Mouse (Mus musculus) lung, embryonic 14.5 days (tissue): ENCODE results near the gene Hist1h1t. TPM values are rescaled to one million over a fixed set of nuclear protein-coding genes. Genes with fewer than 3 reads are reported as not detected.
"Not testable (repeated sequence)": the region's sequence is repeated elsewhere in the genome, so short reads cannot be mapped to it uniquely, and the experiment has no call there.

Experiments
- ATAC-seq: fragments of 200-750 bp; cut with Nextera tagmentation; 2 replicates; pipeline ENCODE4 v1.8.0; 2017; ENCODE audit warnings: mild to moderate bottlenecking, moderate TSS enrichment, moderate library complexity; ENCODE audit not compliant: insufficient read depth
- DNase-seq: peaks from one replicate; pipeline ENCODE4 v3.0.0-alpha.2; 2015
- H3K27ac ChIP-seq: fragments of 300-500 bp; sonication (generic); 2 replicates; pipeline ENCODE4 v1.5.1; 2014; ENCODE audit warnings: low read depth, mild to moderate bottlenecking, moderate library complexity
- H3K27me3 ChIP-seq: fragments of 300-500 bp; sonication (generic); 2 replicates; pipeline ENCODE4 v1.6.1; 2014; ENCODE audit warnings: low read length, control low read depth; ENCODE audit not compliant: insufficient read depth
- H3K36me3 ChIP-seq: fragments of 300-500 bp; sonication (generic); 2 replicates; pipeline ENCODE4 v1.6.1; 2014; ENCODE audit warnings: control low read depth; ENCODE audit not compliant: insufficient read depth
- H3K4me1 ChIP-seq: fragments of 300-500 bp; sonication (generic); 2 replicates; pipeline ENCODE4 v1.6.1; 2014; ENCODE audit warnings: antibody characterized with exemption, control low read depth; ENCODE audit not compliant: insufficient read depth
- H3K4me2 ChIP-seq: fragments of 300-500 bp; sonication (generic); 2 replicates; pipeline ENCODE4 v1.6.1; 2014; ENCODE audit warnings: mild to moderate bottlenecking
- H3K4me3 ChIP-seq: fragments of 300-500 bp; sonication (generic); 2 replicates; pipeline ENCODE4 v1.5.1; 2014; ENCODE audit warnings: low read depth, low read length
- H3K9ac ChIP-seq: fragments of 300-500 bp; sonication (generic); 2 replicates; pipeline ENCODE4 v1.6.1; 2014
- H3K9me3 ChIP-seq: fragments of 300-500 bp; sonication (generic); 2 replicates; pipeline ENCODE4 v1.6.1; 2016; ENCODE audit warnings: low read depth, low read length, control low read depth
- CTCF ChIP-seq: IDR thresholded peaks from 2 replicates; pipeline ENCODE4 v1.5.1; 2016; ENCODE audit warnings: antibody characterized with exemption, low read depth
- WGBS: fragments of 180-500 bp; shearing (Covaris S2); extraction: QIAGEN DNeasy Blood & Tissue Kit; methylation state at CpG from one replicate; pipeline ENCODE4 v1.1.7; 2014; 5-methylcytosine and 5-hydroxymethylcytosine counted together
- polyA plus RNA-seq: library from polyadenylated mRNA; unstranded; fragments of >200 nt; fragmentation: Nextera tagmentation; extraction: Ambion mirVana; gene quantifications from 2 replicates; pipeline ENCODE4 v1.2.1, GENCODE M21; 2014

Hist1h1t gene
- polyA plus RNA-seq, 1 experiment from 2014 or later: not detected

GRCm38 (mm10) chr13:23683755-23684281 lies 11.8 kb upstream of the Hist1h1t start, which contains the start of the genes Hist1h2ac and Hist1h2bc:
Gene Hist1h2ac (minus strand): TSS chr13:23683948.
Gene Hist1h2bc (plus strand): TSS chr13:23684199.
- peak within 1 kb of the TSS; percentile 66 for H3K9ac ChIP-seq
- peak within 1 kb of the TSS; percentile 79 for H3K4me2 ChIP-seq
- ATAC-seq (peak; percentile 98), DNase-seq (peak; percentile 99)
- H3K27ac ChIP-seq: peak within 1 kb of the TSS; percentile 100
- H3K27me3 ChIP-seq: no peaks in the 10 kb centered on the region
- H3K4me1 ChIP-seq: peaks cover 9% of the 10 kb centered on the region; the same call in 1 of the 2 replicates
- no peaks in the 10 kb centered on the region for H3K9me3 ChIP-seq
- WGBS: under 1% methylated on average over 32 of the region's 32 CpGs
- H3K36me3 ChIP-seq: no peaks in the 10 kb centered on the region
- H3K4me3 ChIP-seq: peak within 1 kb of the TSS; percentile 44
- TF ChIP-seq CTCF: no peak

GRCm38 (mm10) chr13:23684295-23684945 lies 11.2 kb upstream of the Hist1h1t start:
- Histone ChIP-seq H3K9ac (peak overlapping the region; percentile 64), H3K27ac (peak overlapping the region; percentile 100), H3K4me3 (peak overlapping the region; percentile 44), H3K4me2 (peak overlapping the region; percentile 79)
- H3K4me1 ChIP-seq, H3K27me3 ChIP-seq, H3K9me3 ChIP-seq, H3K36me3 ChIP-seq: not testable (repeated sequence)
- peak; percentile 94 for DNase-seq
- ATAC-seq: peak; percentile 6; the same call in 1 of the 2 replicates
- WGBS: 0% methylated on average over 11 of the region's 37 CpGs

GRCm38 (mm10) chr13:23685121-23685861 lies 10.3 kb upstream of the Hist1h1t start:
- WGBS: under 1% methylated on average over 15 of the region's 15 CpGs
- TF ChIP-seq CTCF: no peak
- peaks cover 9% of the 10 kb centered on the region; the same call in 1 of the 2 replicates for H3K4me1 ChIP-seq
- peak overlapping the region; percentile 79 for H3K4me2 ChIP-seq
- peak overlapping the region; percentile 64 for H3K9ac ChIP-seq
- DNase-seq (peak; percentile 82), ATAC-seq (no peak)
- H3K36me3 ChIP-seq: no peaks in the 10 kb centered on the region
- H3K9me3 ChIP-seq: no peaks in the 10 kb centered on the region
- peak overlapping the region; percentile 100 for H3K27ac ChIP-seq
- peak overlapping the region; percentile 44 for H3K4me3 ChIP-seq
- no peaks in the 10 kb centered on the region for H3K27me3 ChIP-seq

GRCm38 (mm10) chr13:23685966-23686365 lies 9.6 kb upstream of the Hist1h1t start:
- 17% methylated on average over 4 of the region's 4 CpGs for WGBS
- no peaks in the 10 kb centered on the region for H3K27me3 ChIP-seq
- no peaks in the 10 kb centered on the region for H3K9me3 ChIP-seq
- peak overlapping the region; percentile 79 for H3K4me2 ChIP-seq
- peak overlapping the region; percentile 64 for H3K9ac ChIP-seq
- ATAC-seq (no peak), DNase-seq (peak; percentile 66)
- peaks cover 9% of the 10 kb centered on the region; the same call in 1 of the 2 replicates for H3K4me1 ChIP-seq
- peak overlapping the region; percentile 100 for H3K27ac ChIP-seq
- H3K4me3 ChIP-seq: peak overlapping the region; percentile 44
- H3K36me3 ChIP-seq: 0 out of 2 replicates have a peak, but pooled peaks cover 2% of the 10 kb centered on the region
- no peak for TF ChIP-seq CTCF

- TF ChIP-seq CTCF: no peak
- Histone ChIP-seq H3K4me3 (no peak overlapping the region), H3K9me3 (no peaks in the 10 kb centered on the region), H3K36me3 (0 out of 2 replicates have a peak, but pooled peaks cover 4% of the 10 kb centered on the region), H3K27me3 (no peaks in the 10 kb centered on the region), H3K4me2 (peak overlapping the region; percentile 23), H3K9ac (no peak overlapping the region), H3K4me1 (peaks cover 9% of the 10 kb centered on the region; the same call in 1 of the 2 replicates), H3K27ac (no peak overlapping the region)
- no peak for DNase-seq
- ATAC-seq: no peak
- 74% methylated on average over 4 of the region's 4 CpGs for WGBS
Observed at GRCm38 (mm10) chr13:23687181-23687580, 8.4 kb upstream of the Hist1h1t start.

- H3K9ac ChIP-seq: no peak overlapping the region
- no peak for TF ChIP-seq CTCF
- H3K9me3 ChIP-seq: no peaks in the 10 kb centered on the region
- H3K36me3 ChIP-seq: 0 out of 2 replicates have a peak, but pooled peaks cover 4% of the 10 kb centered on the region
- ATAC-seq: no peak
- no peaks in the 10 kb centered on the region for H3K27me3 ChIP-seq
- no peak for DNase-seq
- H3K4me2 ChIP-seq: no peak overlapping the region
- 0 out of 2 replicates have a peak, but pooled peaks cover 4% of the 10 kb centered on the region for H3K4me1 ChIP-seq
- 86% methylated on average over 7 of the region's 7 CpGs for WGBS
- H3K4me3 ChIP-seq: no peak overlapping the region
- no peak overlapping the region; the same call in 1 of the 2 replicates for H3K27ac ChIP-seq
Observed at GRCm38 (mm10) chr13:23687907-23688306, 7.7 kb upstream of the Hist1h1t start.
